Mouse (Mus musculus) heart, postnatal 0 days (tissue): ENCODE results near the gene Lrrc72.

Experiments
- CTCF ChIP-seq: IDR thresholded peaks from 2 replicates; pipeline ENCODE4 v1.5.1; 2016; ENCODE audit warnings: antibody characterized with exemption, control low read depth, low read depth
- EP300 ChIP-seq: IDR thresholded peaks from 2 replicates; pipeline ENCODE4 v1.6.1; 2016; ENCODE audit warnings: antibody characterized with exemption, low read depth

DNA sequence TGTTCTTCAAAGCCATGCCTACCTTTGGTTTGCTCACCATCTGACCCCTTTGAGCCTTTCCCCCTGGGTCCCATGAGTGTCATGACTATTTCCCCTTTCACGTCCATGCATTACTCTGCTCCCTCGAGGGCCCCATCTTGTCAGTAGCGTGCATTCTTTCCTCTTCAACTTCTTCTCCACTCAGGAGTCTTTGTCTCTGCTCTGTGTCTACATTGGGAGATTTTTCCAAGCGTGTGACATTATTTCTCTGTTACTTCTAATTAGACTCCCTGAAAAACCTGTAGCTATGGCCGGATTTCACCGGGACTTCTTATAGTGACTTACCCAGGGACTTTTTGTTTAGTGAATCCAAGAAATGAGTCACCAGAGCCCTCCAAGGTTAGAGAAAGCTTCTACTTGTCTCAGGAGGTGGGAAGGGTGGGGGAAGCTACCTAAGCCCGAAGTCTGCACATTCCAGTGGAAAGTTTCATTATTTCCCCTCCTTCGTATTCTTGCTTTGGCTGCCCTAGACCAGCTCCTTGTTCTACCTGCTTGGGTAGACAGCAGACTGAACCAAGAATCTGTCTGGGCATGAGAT, 14.6 kb upstream of the Lrrc72 start:
- TF ChIP-seq CTCF = no peak
- TF ChIP-seq EP300 = no peak
